Mouse (Mus musculus) heart, postnatal 0 days (tissue): ENCODE data around the gene Ankrd33.

ENCODE experiments used
- CTCF ChIP-seq: IDR thresholded peaks from 2 replicates; pipeline ENCODE4 v1.5.1; 2016; ENCODE audit warnings: antibody characterized with exemption, control low read depth, low read depth
- EP300 ChIP-seq: IDR thresholded peaks from 2 replicates; pipeline ENCODE4 v1.6.1; 2016; ENCODE audit warnings: antibody characterized with exemption, low read depth

GRCm38 (mm10) chr15:101151409-101152261 lies 36.1 kb downstream of the Ankrd33 start:
- TF ChIP-seq EP300, result no peak
- TF ChIP-seq CTCF, result no peak
